Mouse (Mus musculus): ENCODE measurements around the gene Tlcd1. TPM values are rescaled to one million over a fixed set of nuclear protein-coding genes. Genes with fewer than 3 reads are reported as not detected.

Gene Tlcd1
- polyA plus RNA-seq, 1 experiment from 2014 or later, result 19.7 TPM

- no peaks in the 10 kb centered on the region for H3K4me1 ChIP-seq (ENCODE audit: control insufficient read depth, insufficient read depth, low read depth, low read length)
- H3K27me3 ChIP-seq (replicated peaks; ENCODE audit: control insufficient read depth, insufficient read depth, low read length), result no peaks in the 10 kb centered on the region
- no peaks in the 10 kb centered on the region for H3K9me3 ChIP-seq (ENCODE audit: control insufficient read depth, low read length)
- H3K27ac ChIP-seq (ENCODE audit: low read depth, low read length), result no peak overlapping the region
- H3K4me3 ChIP-seq (ENCODE audit: low read length), result no peak overlapping the region
- WGBS, result 58% methylated on average over 13 of the region's 13 CpGs
- peak; percentile 64; the same call in 1 of the 2 replicates for ATAC-seq
- no peak overlapping the region for H3K9ac ChIP-seq (ENCODE audit: low read depth, low read length)
- no peak overlapping the region for H3K4me2 ChIP-seq (ENCODE audit: low read length)
- peaks cover 39% of the 10 kb centered on the region for H3K36me3 ChIP-seq (ENCODE audit: control insufficient read depth, insufficient read depth, low read length)
These were observed 29.1 kb downstream of the Tlcd1 start for GRCm38 (mm10) chr11:78205361-78206206.

- Histone ChIP-seq H3K9ac (ENCODE audit: low read depth, low read length) (no peak overlapping the region), H3K36me3 (ENCODE audit: control insufficient read depth, insufficient read depth, low read length) (peaks cover 51% of the 10 kb centered on the region), H3K4me2 (ENCODE audit: low read length) (no peak overlapping the region), H3K9me3 (ENCODE audit: control insufficient read depth, low read length) (no peaks in the 10 kb centered on the region), H3K4me1 (ENCODE audit: control insufficient read depth, insufficient read depth, low read depth, low read length) (no peaks in the 10 kb centered on the region), H3K27me3 (replicated peaks; ENCODE audit: control insufficient read depth, insufficient read depth, low read length) (no peaks in the 10 kb centered on the region), H3K27ac (ENCODE audit: low read depth, low read length) (no peak overlapping the region), H3K4me3 (ENCODE audit: low read length) (no peak overlapping the region)
- no peak for ATAC-seq
- 72% methylated on average over 7 of the region's 7 CpGs for WGBS
These were observed 30.7 kb downstream of the Tlcd1 start for GRCm38 (mm10) chr11:78207190-78207589.

- H3K27ac ChIP-seq (ENCODE audit: low read depth, low read length), result no peak overlapping the region
- no peak overlapping the region for H3K4me2 ChIP-seq (ENCODE audit: low read length)
- no peak overlapping the region for H3K4me3 ChIP-seq (ENCODE audit: low read length)
- no peaks in the 10 kb centered on the region for H3K9me3 ChIP-seq (ENCODE audit: control insufficient read depth, low read length)
- H3K9ac ChIP-seq (ENCODE audit: low read depth, low read length), result no peak overlapping the region
- no peaks in the 10 kb centered on the region for H3K4me1 ChIP-seq (ENCODE audit: control insufficient read depth, insufficient read depth, low read depth, low read length)
- peaks cover 63% of the 10 kb centered on the region for H3K36me3 ChIP-seq (ENCODE audit: control insufficient read depth, insufficient read depth, low read length)
- ATAC-seq, result no peak
- no peaks in the 10 kb centered on the region for H3K27me3 ChIP-seq (replicated peaks; ENCODE audit: control insufficient read depth, insufficient read depth, low read length)
- WGBS, result 96% methylated on average over 6 of the region's 6 CpGs
These were observed 33.4 kb downstream of the Tlcd1 start for GRCm38 (mm10) chr11:78209886-78210285.

GRCm38 (mm10) chr11:78210615-78211014 lies 34.1 kb downstream of the Tlcd1 start:
- 69% methylated on average over 7 of the region's 7 CpGs for WGBS
- no peaks in the 10 kb centered on the region for H3K27me3 ChIP-seq (replicated peaks; ENCODE audit: control insufficient read depth, insufficient read depth, low read length)

GRCm38 (mm10) chr11:78211513-78211912 lies 35.0 kb downstream of the Tlcd1 start:
- no peak for ATAC-seq
- 89% methylated on average over 5 of the region's 5 CpGs for WGBS
- Histone ChIP-seq H3K4me1 (ENCODE audit: control insufficient read depth, insufficient read depth, low read depth, low read length) (no peaks in the 10 kb centered on the region), H3K9ac (ENCODE audit: low read depth, low read length) (no peak overlapping the region), H3K27ac (ENCODE audit: low read depth, low read length) (no peak overlapping the region), H3K9me3 (ENCODE audit: control insufficient read depth, low read length) (no peaks in the 10 kb centered on the region), H3K27me3 (replicated peaks; ENCODE audit: control insufficient read depth, insufficient read depth, low read length) (no peaks in the 10 kb centered on the region), H3K36me3 (ENCODE audit: control insufficient read depth, insufficient read depth, low read length) (peaks cover 72% of the 10 kb centered on the region), H3K4me3 (ENCODE audit: low read length) (no peak overlapping the region), H3K4me2 (ENCODE audit: low read length) (no peak overlapping the region)

More at GRCm38 (mm10) chr11:78210615-78211014, 34.1 kb downstream of the Tlcd1 start:
- H3K4me1 ChIP-seq (ENCODE audit: control insufficient read depth, insufficient read depth, low read depth, low read length), result no peaks in the 10 kb centered on the region
- no peaks in the 10 kb centered on the region for H3K9me3 ChIP-seq (ENCODE audit: control insufficient read depth, low read length)
- no peak overlapping the region for H3K27ac ChIP-seq (ENCODE audit: low read depth, low read length)
- H3K9ac ChIP-seq (ENCODE audit: low read depth, low read length), result no peak overlapping the region
- H3K4me2 ChIP-seq (ENCODE audit: low read length), result no peak overlapping the region
- H3K36me3 ChIP-seq (ENCODE audit: control insufficient read depth, insufficient read depth, low read length), result peaks cover 67% of the 10 kb centered on the region
- no peak overlapping the region for H3K4me3 ChIP-seq (ENCODE audit: low read length)
- no peak for ATAC-seq

GRCm38 (mm10) chr11:78213086-78213817 lies 36.7 kb downstream of the Tlcd1 start:
- no peak for ATAC-seq
- no peaks in the 10 kb centered on the region for H3K4me1 ChIP-seq (ENCODE audit: control insufficient read depth, insufficient read depth, low read depth, low read length)
- H3K36me3 ChIP-seq (ENCODE audit: control insufficient read depth, insufficient read depth, low read length), result peaks cover 70% of the 10 kb centered on the region
- 96% methylated on average over 14 of the region's 14 CpGs for WGBS
- H3K4me2 ChIP-seq (ENCODE audit: low read length), result no peak overlapping the region
- no peaks in the 10 kb centered on the region for H3K27me3 ChIP-seq (replicated peaks; ENCODE audit: control insufficient read depth, insufficient read depth, low read length)
- no peak overlapping the region for H3K9ac ChIP-seq (ENCODE audit: low read depth, low read length)
- H3K9me3 ChIP-seq (ENCODE audit: control insufficient read depth, low read length), result no peaks in the 10 kb centered on the region
- H3K27ac ChIP-seq (ENCODE audit: low read depth, low read length), result no peak overlapping the region
- no peak overlapping the region for H3K4me3 ChIP-seq (ENCODE audit: low read length)

GRCm38 (mm10) chr11:78215709-78216317 lies 39.3 kb downstream of the Tlcd1 start:
- ATAC-seq, result peak; percentile 95

GRCm38 (mm10) chr11:78223586-78223985 lies 47.1 kb downstream of the Tlcd1 start:
- WGBS, result 93% methylated on average over 4 of the region's 4 CpGs

More at GRCm38 (mm10) chr11:78215709-78216317, 39.3 kb downstream of the Tlcd1 start:
- H3K27me3 ChIP-seq (replicated peaks; ENCODE audit: control insufficient read depth, insufficient read depth, low read length), result no peaks in the 10 kb centered on the region
- H3K4me2 ChIP-seq (ENCODE audit: low read length), result no peak overlapping the region
- no peaks in the 10 kb centered on the region for H3K9me3 ChIP-seq (ENCODE audit: control insufficient read depth, low read length)
- H3K27ac ChIP-seq (ENCODE audit: low read depth, low read length), result peak overlapping the region; percentile 39; the same call in 1 of the 2 replicates
- H3K4me1 ChIP-seq (ENCODE audit: control insufficient read depth, insufficient read depth, low read depth, low read length), result no peaks in the 10 kb centered on the region
- WGBS, result 84% methylated on average over 11 of the region's 11 CpGs
- peaks cover 64% of the 10 kb centered on the region for H3K36me3 ChIP-seq (ENCODE audit: control insufficient read depth, insufficient read depth, low read length)
- H3K9ac ChIP-seq (ENCODE audit: low read depth, low read length), result no peak overlapping the region
- no peak overlapping the region for H3K4me3 ChIP-seq (ENCODE audit: low read length)

More at GRCm38 (mm10) chr11:78223586-78223985, 47.1 kb downstream of the Tlcd1 start:
- Histone ChIP-seq H3K9me3 (ENCODE audit: control insufficient read depth, low read length) (no peaks in the 10 kb centered on the region), H3K4me3 (ENCODE audit: low read length) (no peak overlapping the region), H3K27me3 (replicated peaks; ENCODE audit: control insufficient read depth, insufficient read depth, low read length) (no peaks in the 10 kb centered on the region), H3K4me1 (ENCODE audit: control insufficient read depth, insufficient read depth, low read depth, low read length) (no peaks in the 10 kb centered on the region), H3K4me2 (ENCODE audit: low read length) (no peak overlapping the region), H3K36me3 (ENCODE audit: control insufficient read depth, insufficient read depth, low read length) (peaks cover 77% of the 10 kb centered on the region), H3K27ac (ENCODE audit: low read depth, low read length) (no peak overlapping the region), H3K9ac (ENCODE audit: low read depth, low read length) (no peak overlapping the region)
- no peak for ATAC-seq

All from hindbrain, embryonic 16.5 days (tissue).